Mouse (Mus musculus) neural tube, embryonic 13.5 days (tissue): ENCODE measurements around the gene L1td1. TPM values are rescaled to one million over a fixed set of nuclear protein-coding genes. Genes with fewer than 3 reads are reported as not detected.
A peak's percentile ranks its signal among the peaks of the same experiment; 100 is the strongest.
"Not testable (repeated sequence)": the region's sequence is repeated elsewhere in the genome, so short reads cannot be mapped to it uniquely, and the experiment has no call there.

Source experiments
- ATAC-seq: fragments of 200-750 bp; cut with Nextera tagmentation; 2 replicates; pipeline ENCODE4 v1.8.0; 2017; ENCODE audit warnings: low read depth, mild to moderate bottlenecking, moderate TSS enrichment, moderate library complexity
- H3K27ac ChIP-seq: fragments of 300-500 bp; sonication (generic); replicated peaks from 2 replicates; pipeline ENCODE4 v1.5.1; 2015; ENCODE audit warnings: moderate library complexity, mild to moderate bottlenecking, inconsistent platforms
- H3K27me3 ChIP-seq: fragments of 300-500 bp; sonication (generic); 2 replicates; pipeline ENCODE4 v1.6.1; 2015; ENCODE audit warnings: mild to moderate bottlenecking, inconsistent platforms
- H3K36me3 ChIP-seq: fragments of 300-500 bp; sonication (generic); 2 replicates; pipeline ENCODE4 v1.6.1; 2015; ENCODE audit warnings: mild to moderate bottlenecking, inconsistent platforms
- H3K4me1 ChIP-seq: fragments of 300-500 bp; sonication (generic); replicated peaks from 2 replicates; pipeline ENCODE4 v1.6.1; 2015; ENCODE audit warnings: inconsistent platforms
- H3K4me2 ChIP-seq: fragments of 300-500 bp; sonication (generic); 2 replicates; pipeline ENCODE4 v1.6.1; 2015; ENCODE audit warnings: inconsistent platforms, mild to moderate bottlenecking, moderate library complexity
- H3K4me3 ChIP-seq: fragments of 300-500 bp; sonication (generic); 2 replicates; pipeline ENCODE4 v1.5.1; 2015; ENCODE audit warnings: mild to moderate bottlenecking, inconsistent platforms
- H3K9ac ChIP-seq: fragments of 300-500 bp; sonication (generic); 2 replicates; pipeline ENCODE4 v1.6.1; 2015; ENCODE audit warnings: moderate library complexity, mild to moderate bottlenecking, inconsistent platforms
- H3K9me3 ChIP-seq: fragments of 300-500 bp; sonication (generic); 2 replicates; pipeline ENCODE4 v1.6.1; 2016; ENCODE audit warnings: inconsistent platforms
- WGBS: fragments of 180-500 bp; shearing (Covaris S2); methylation state at CpG from one replicate; pipeline ENCODE4 v1.1.7; 2015; 5-methylcytosine and 5-hydroxymethylcytosine counted together
- polyA plus RNA-seq: library from polyadenylated mRNA; unstranded; fragments of >200 nt; fragmentation: Nextera tagmentation; extraction: Ambion mirVana; gene quantifications from 2 replicates; pipeline ENCODE4 v1.2.1, GENCODE M21; 2015

L1td1 gene
- polyA plus RNA-seq, 1 experiment from 2014 or later: not detected

DNA sequence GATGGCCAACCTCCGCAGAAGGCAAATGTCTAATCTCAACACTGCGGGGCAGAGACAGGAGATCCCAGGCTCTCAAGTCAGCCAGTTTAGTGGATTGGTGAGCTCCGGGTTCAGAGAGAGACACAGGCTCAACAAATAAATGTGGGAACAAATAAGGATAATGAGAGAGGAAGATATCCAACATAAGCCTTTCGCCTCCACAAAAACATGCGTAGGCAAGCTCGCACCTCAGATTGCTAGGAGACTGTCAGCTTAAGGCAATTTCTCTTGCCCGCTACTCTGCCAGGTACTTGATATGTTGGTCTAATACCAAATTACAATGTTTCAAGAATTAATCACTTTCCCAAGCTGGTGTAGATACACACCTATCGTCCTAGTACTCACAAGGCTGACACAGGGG is 15.6 kb upstream of the L1td1 start:
- Histone ChIP-seq H3K36me3 (no peaks in the 10 kb centered on the region), H3K4me1 (no peaks in the 10 kb centered on the region), H3K27ac (no peak overlapping the region), H3K27me3 (no peaks in the 10 kb centered on the region), H3K4me3 (no peak overlapping the region), H3K4me2 (no peak overlapping the region), H3K9me3 (no peaks in the 10 kb centered on the region), H3K9ac (no peak overlapping the region)
- ATAC-seq: no peak
- 93% methylated on average over 8 of the region's 8 CpGs for WGBS

DNA sequence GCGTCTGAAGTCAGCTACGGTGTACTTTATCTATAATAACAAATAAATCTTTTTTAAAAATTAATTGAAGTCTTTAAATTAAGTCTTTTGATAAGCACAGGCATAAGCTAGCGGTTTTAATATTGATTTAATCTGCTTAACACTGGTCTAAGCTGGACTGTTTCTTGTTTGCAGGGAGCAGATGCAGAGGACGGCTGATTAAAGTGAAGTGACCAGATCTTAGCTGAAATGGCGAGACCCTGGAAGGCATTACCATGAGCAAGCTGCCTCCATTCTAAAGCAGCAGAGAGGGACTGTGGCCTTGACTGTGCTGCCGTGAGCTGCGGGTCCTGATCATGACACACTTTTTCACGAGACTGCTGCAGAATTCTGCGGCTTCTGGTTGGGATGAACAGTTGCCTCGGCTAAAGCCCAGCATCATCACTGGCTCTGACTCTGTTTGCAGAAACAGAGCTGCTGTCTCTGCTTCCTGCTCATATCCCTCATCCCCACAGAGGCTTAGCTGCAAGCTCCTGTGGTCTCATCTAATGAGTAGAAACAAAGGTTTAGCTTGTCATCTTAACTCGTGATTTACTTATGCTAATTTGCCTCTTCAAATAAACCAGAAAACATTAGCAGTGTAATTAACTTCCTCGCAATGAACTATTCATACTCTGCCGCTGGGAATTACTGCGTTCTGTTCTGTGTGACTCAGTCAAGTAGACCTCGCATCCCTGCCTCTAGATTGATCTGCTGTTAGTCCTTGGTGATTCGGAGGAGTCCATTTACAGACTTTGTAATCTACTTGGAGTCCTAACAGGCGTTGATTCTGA is 8.6 kb upstream of the L1td1 start:
- Histone ChIP-seq H3K27ac (no peak overlapping the region; the same call in 1 of the 2 replicates), H3K4me1 (no peaks in the 10 kb centered on the region), H3K4me3 (no peak overlapping the region), H3K9ac (no peak overlapping the region), H3K4me2 (no peak overlapping the region), H3K36me3 (no peaks in the 10 kb centered on the region), H3K27me3 (no peaks in the 10 kb centered on the region), H3K9me3 (no peaks in the 10 kb centered on the region; the same call in 1 of the 2 replicates)
- peak; percentile 85 for ATAC-seq
- 75% methylated on average over 17 of the region's 17 CpGs for WGBS

DNA sequence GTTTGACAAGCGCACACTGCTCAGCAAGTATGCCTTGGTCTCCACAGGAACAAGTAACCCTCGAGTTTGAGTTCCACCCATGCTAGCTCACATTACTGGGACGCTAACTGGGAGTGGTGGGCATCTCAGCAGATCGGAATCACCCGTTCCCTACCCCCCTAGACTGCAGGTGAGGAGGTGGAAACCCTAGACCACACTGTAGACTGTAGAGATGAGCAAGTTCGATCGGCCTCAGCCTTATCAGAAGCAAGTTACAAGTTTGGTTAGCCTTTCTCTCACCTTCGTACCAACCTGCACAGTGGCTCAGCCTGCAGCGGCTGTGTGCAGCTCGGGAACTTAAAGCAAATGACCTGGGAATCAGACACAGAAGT is 8.0 kb upstream of the L1td1 start:
- H3K27me3 ChIP-seq: no peaks in the 10 kb centered on the region
- no peak overlapping the region for H3K4me3 ChIP-seq
- H3K36me3 ChIP-seq: no peaks in the 10 kb centered on the region
- no peaks in the 10 kb centered on the region for H3K4me1 ChIP-seq
- no peak overlapping the region for H3K27ac ChIP-seq
- peak; percentile 55; the same call in 1 of the 2 replicates for ATAC-seq
- WGBS: 84% methylated on average over 10 of the region's 10 CpGs
- no peak overlapping the region for H3K9ac ChIP-seq
- H3K4me2 ChIP-seq: no peak overlapping the region
- H3K9me3 ChIP-seq: no peaks in the 10 kb centered on the region; the same call in 1 of the 2 replicates

DNA sequence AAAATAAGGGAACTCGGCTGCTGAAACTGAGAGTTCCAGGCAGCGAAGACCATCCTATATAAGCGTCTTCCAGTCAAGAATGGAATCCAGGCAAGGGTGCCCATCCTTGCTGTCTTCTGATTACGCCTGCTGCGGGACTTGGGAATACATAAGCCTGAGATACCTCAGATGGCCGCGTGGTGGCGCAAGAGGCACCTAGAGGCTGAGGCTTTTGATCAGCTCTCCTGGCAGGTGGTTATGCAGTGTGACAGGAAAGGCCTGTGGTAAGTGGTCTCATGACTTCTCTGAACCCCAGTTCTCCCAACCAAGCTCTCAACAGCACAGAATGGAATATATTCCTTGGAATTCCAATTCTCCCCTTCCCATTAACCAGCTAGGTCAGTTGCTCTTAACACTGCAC is 4.1 kb upstream of the L1td1 start:
- Histone ChIP-seq H3K4me3 (no peak overlapping the region), H3K9ac (no peak overlapping the region), H3K36me3 (no peaks in the 10 kb centered on the region), H3K27ac (no peak overlapping the region), H3K27me3 (peaks cover 17% of the 10 kb centered on the region), H3K4me1 (peaks cover 11% of the 10 kb centered on the region), H3K9me3 (no peaks in the 10 kb centered on the region; the same call in 1 of the 2 replicates), H3K4me2 (no peak overlapping the region)
- 11% methylated on average over 8 of the region's 8 CpGs for WGBS
- ATAC-seq: no peak

GRCm38 (mm10) chr4:98724682-98725081 is 1.9 kb upstream of the L1td1 start:
- Histone ChIP-seq H3K27me3 (peaks cover 35% of the 10 kb centered on the region), H3K4me1 (peaks cover 21% of the 10 kb centered on the region)
- not testable (repeated sequence) for H3K4me2 ChIP-seq, ATAC-seq, H3K36me3 ChIP-seq, H3K4me3 ChIP-seq, H3K9me3 ChIP-seq, H3K27ac ChIP-seq, H3K9ac ChIP-seq
- 76% methylated on average over 1 of the region's 1 CpGs for WGBS

DNA sequence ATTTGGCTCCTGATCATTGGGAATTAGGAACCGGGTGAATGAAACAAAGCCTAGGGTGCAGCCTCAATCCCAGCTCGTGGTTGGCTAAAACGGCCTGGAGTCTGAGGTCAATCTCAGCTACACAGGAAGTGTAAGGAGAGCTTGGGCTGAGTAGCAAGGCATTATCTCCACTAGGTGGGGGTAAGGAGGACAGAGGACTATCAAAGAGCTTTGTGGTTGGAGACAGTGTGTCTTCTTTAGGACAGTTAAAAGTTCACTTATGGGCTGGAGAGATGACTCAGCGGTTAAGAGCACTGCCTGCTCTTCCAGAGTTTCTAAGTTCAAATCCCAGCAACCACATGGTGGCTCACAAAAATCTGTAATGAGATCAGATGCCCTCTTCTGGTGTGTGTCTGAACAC is 1.1 kb upstream of the L1td1 start:
- H3K9ac ChIP-seq: no peak overlapping the region
- no peak overlapping the region for H3K27ac ChIP-seq
- H3K4me3 ChIP-seq: no peak overlapping the region
- peaks cover 21% of the 10 kb centered on the region for H3K4me1 ChIP-seq
- ATAC-seq: no peak
- WGBS: 43% methylated on average over 4 of the region's 4 CpGs
- no peaks in the 10 kb centered on the region; the same call in 1 of the 2 replicates for H3K9me3 ChIP-seq
- no peak overlapping the region for H3K4me2 ChIP-seq
- H3K27me3 ChIP-seq: peaks cover 35% of the 10 kb centered on the region
- H3K36me3 ChIP-seq: no peaks in the 10 kb centered on the region

DNA sequence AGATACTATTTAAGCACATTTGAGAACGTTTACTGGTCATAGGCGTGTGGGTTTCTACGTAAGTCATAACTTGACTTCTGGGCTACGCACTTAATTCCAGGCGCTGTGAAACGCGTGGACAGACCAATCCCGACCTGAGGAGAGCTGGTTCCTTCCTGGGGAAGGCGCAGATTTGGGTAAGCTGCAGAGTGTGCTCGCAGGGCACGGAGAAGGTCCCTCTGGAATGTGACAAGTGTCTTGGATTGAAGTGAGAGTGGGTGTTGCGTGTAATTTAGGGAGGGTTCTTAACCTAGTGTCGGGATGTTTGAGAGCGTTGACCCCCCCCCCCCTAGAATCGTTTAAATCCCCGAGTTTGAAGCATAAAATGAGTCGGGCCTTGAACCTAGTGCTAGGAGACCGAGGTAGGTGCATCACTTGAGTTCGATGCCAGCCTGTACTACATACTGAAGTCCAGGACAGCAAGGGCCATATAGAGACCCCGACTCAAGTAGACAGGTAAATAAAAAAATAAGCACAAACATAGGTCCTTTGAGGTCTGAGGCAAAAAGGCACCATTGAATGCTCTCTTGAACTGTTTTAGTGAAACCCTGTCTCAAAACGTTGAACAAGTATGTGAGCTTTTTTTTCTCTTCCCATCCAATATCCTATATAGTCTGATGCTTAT is 893 bp downstream of the L1td1 start:
- no peak for ATAC-seq
- Histone ChIP-seq H3K4me1 (peaks cover 21% of the 10 kb centered on the region), H3K27ac (no peak overlapping the region), H3K9ac (no peak overlapping the region), H3K27me3 (peaks cover 35% of the 10 kb centered on the region), H3K4me3 (peak overlapping the region; percentile 33), H3K9me3 (no peaks in the 10 kb centered on the region; the same call in 1 of the 2 replicates), H3K4me2 (peak overlapping the region; percentile 58), H3K36me3 (no peaks in the 10 kb centered on the region)
- 2% methylated on average over 21 of the region's 21 CpGs for WGBS

DNA sequence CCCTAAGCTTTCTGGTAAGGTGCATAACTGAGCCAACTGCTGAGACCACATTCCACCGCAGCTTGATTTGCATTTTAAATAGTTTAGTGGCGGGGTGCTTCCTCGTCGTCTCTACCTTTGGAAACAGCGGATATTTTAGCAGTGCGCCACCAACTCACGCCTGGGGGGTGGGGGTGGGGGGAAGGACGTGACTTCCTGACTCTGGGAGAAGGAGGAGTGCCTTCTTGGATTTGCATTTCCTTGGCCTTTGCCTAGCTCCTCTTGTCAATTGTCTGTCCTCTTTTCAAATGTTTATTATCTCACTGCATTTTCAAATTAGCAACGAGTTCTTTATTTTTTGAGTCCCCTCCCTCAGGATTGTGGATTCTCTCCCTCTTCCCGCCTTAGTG is 1.4 kb downstream of the L1td1 start:
- H3K4me1 ChIP-seq: peaks cover 21% of the 10 kb centered on the region
- no peak for ATAC-seq
- under 1% methylated on average over 10 of the region's 10 CpGs for WGBS
- no peaks in the 10 kb centered on the region; the same call in 1 of the 2 replicates for H3K9me3 ChIP-seq
- peak overlapping the region; percentile 10; the same call in 1 of the 2 replicates for H3K4me3 ChIP-seq
- peak overlapping the region; percentile 58 for H3K4me2 ChIP-seq
- peaks cover 35% of the 10 kb centered on the region for H3K27me3 ChIP-seq
- no peak overlapping the region for H3K9ac ChIP-seq
- no peak overlapping the region for H3K27ac ChIP-seq
- H3K36me3 ChIP-seq: no peaks in the 10 kb centered on the region

- no peak overlapping the region for H3K4me2 ChIP-seq
- H3K9me3 ChIP-seq: no peaks in the 10 kb centered on the region
- no peak for ATAC-seq
- peaks cover 21% of the 10 kb centered on the region for H3K4me1 ChIP-seq
- H3K27ac ChIP-seq: no peak overlapping the region
- WGBS: 58% methylated on average over 7 of the region's 7 CpGs
- H3K4me3 ChIP-seq: no peak overlapping the region
- no peak overlapping the region for H3K9ac ChIP-seq
- peaks cover 35% of the 10 kb centered on the region for H3K27me3 ChIP-seq
- H3K36me3 ChIP-seq: no peaks in the 10 kb centered on the region
Measured at GRCm38 (mm10) chr4:98728716-98729115, 2.2 kb downstream of the L1td1 start.

DNA sequence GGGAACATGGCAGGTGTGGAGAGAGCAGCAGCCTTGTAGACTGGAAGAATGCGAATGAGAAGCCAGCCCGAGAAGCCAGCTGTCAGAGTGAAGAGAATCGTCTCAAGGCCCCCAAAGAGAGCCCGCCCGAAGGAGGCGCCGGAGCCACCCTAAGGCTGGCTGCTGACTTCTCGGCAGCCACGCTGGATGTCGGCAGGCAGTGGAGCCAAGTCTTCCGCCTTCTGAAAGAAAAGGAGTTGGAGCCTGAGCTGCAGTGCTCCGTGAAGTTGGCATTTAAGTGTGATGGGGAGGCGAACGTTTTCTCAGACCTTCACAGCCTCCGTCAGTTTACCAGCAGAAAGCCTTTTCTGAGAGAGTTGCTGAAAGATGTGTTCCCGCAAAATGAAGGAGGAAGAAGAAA is 7.1 kb downstream of the L1td1 start:
- H3K4me1 ChIP-seq: no peaks in the 10 kb centered on the region
- no peaks in the 10 kb centered on the region for H3K36me3 ChIP-seq
- no peak overlapping the region for H3K4me3 ChIP-seq
- no peaks in the 10 kb centered on the region for H3K9me3 ChIP-seq
- no peak overlapping the region for H3K4me2 ChIP-seq
- peaks cover 6% of the 10 kb centered on the region for H3K27me3 ChIP-seq
- WGBS: 92% methylated on average over 16 of the region's 16 CpGs
- no peak overlapping the region for H3K9ac ChIP-seq
- no peak overlapping the region for H3K27ac ChIP-seq
- ATAC-seq: no peak

- H3K4me2 ChIP-seq: no peak overlapping the region
- H3K36me3 ChIP-seq: no peaks in the 10 kb centered on the region
- H3K27ac ChIP-seq: no peak overlapping the region
- no peak overlapping the region for H3K4me3 ChIP-seq
- no peaks in the 10 kb centered on the region for H3K9me3 ChIP-seq
- no peak; the same call in 1 of the 2 replicates for ATAC-seq
- WGBS: 42% methylated on average over 2 of the region's 2 CpGs
- peaks cover 9% of the 10 kb centered on the region for H3K4me1 ChIP-seq
- H3K9ac ChIP-seq: no peak overlapping the region
- no peaks in the 10 kb centered on the region for H3K27me3 ChIP-seq
Measured at GRCm38 (mm10) chr4:98739753-98740152, 13.2 kb downstream of the L1td1 start.

DNA sequence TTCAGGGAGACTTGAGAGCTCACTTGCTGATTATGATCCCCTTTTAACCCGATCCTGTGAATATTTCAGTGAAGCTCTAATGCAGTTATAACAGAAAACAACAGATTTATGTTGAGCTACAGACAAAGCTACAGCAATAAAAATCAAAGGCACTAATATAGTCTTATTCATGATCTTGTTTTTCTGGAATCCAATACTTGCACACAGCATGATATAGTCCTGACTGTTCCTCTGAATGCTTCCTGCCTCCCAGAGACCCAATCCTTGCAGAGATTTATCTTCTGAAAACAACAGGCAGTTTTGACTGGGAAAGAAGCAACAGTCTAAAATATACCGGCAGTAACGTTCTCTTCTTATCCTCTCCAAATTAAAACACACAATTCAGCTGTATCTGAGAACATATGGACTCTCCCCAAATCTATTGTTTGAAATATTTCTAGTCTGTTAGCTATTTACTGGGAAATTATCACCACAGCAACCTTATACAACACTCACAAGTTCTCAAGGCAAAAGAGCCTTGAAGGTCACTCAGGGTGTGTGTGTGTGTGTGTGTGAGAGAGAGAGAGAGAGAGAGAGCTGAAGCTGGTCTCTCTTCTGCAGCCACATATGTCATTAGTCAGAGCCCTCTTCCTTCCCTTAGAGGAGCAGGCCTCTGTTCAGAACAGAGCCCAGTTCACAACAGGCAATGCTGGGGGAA is 16.8 kb downstream of the L1td1 start:
- peaks cover 9% of the 10 kb centered on the region for H3K4me1 ChIP-seq
- no peaks in the 10 kb centered on the region for H3K36me3 ChIP-seq
- no peak overlapping the region for H3K4me3 ChIP-seq
- WGBS: 53% methylated on average over 3 of the region's 3 CpGs
- no peak for ATAC-seq
- H3K4me2 ChIP-seq: no peak overlapping the region
- H3K27me3 ChIP-seq: no peaks in the 10 kb centered on the region
- no peak overlapping the region for H3K9ac ChIP-seq
- H3K27ac ChIP-seq: peak overlapping the region; percentile 23; the same call in 1 of the 2 replicates
- no peaks in the 10 kb centered on the region for H3K9me3 ChIP-seq
